ENCODE assay signal across 17 mouse cellular contexts in the genomic region with DNA sequence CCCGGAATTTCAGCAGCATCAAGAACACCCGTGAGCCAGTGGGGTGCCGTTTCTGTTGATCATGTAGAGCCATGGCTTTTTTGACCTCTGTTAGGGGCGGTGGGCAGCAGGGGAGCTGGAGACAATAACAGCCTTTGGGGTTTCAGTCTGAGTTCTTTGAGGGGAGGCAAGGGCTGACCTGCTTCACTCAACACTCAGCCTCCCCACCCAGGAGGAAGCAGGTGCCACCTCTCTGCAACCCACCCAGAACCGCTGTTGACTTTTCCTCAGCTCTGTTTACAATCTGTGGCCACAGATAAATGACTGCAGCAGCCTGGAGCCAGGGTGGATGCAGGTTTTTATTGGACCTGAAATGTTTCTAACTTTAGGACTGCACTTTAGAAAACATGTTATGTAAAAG. TPM values are rescaled to one million over a fixed set of nuclear protein-coding genes. Genes with fewer than 3 reads are reported as not detected.
DNase-seq lines count a peak whose midpoint lies in the region; ATAC-seq lines count a peak whose summit lies in the region.
"Had no signal": no experiment of that assay in that cellular context is flagged by ENCODE, and none has a peak within 500 bp of the region (broad histone marks: within the 10 kb centered on the region; RNA-seq: fewer than 3 reads in every experiment).

No protein-coding gene starts in this region.

- no peak overlapping the region for H3K27ac ChIP-seq in limb, embryonic 11.5 days (replicated peaks; ENCODE audit: low read depth, low read length)
- H3K27ac ChIP-seq in limb, embryonic 10.5 days: no peak overlapping the region
- H3K27ac ChIP-seq in intestine, embryonic 15.5 days: no peak overlapping the region
- H3K27ac ChIP-seq: limb, embryonic 13.5 days had no signal

- no peaks in the 10 kb centered on the region for H3K4me1 ChIP-seq in limb, embryonic 11.5 days (ENCODE audit: control insufficient read depth, insufficient read depth, low read length)
- H3K4me1 ChIP-seq in limb, embryonic 10.5 days: no peaks in the 10 kb centered on the region
- peaks cover 15% of the 10 kb centered on the region; the same call in 1 of the 2 replicates for H3K4me1 ChIP-seq in intestine, embryonic 15.5 days (replicated peaks)

- no peak overlapping the region for H3K9ac ChIP-seq in limb, embryonic 11.5 days (ENCODE audit: low read length)
- no peak overlapping the region for H3K9ac ChIP-seq in intestine, embryonic 15.5 days
- H3K9ac ChIP-seq: limb, embryonic 13.5 days had no signal

- H3K27me3 ChIP-seq in limb, embryonic 11.5 days (ENCODE audit: control insufficient read depth, insufficient read depth, low read length): no peaks in the 10 kb centered on the region
- H3K27me3 ChIP-seq in limb, embryonic 10.5 days (ENCODE audit: low read depth, poor library complexity, severe bottlenecking): no peaks in the 10 kb centered on the region
- no peaks in the 10 kb centered on the region for H3K27me3 ChIP-seq in intestine, embryonic 15.5 days (replicated peaks)
- H3K27me3 ChIP-seq: limb, embryonic 13.5 days had no signal

- no peak overlapping the region for H3K4me3 ChIP-seq in limb, embryonic 11.5 days (ENCODE audit: low read depth, low read length)
- H3K4me3 ChIP-seq in limb, embryonic 10.5 days: no peak overlapping the region
- H3K4me3 ChIP-seq in intestine, embryonic 15.5 days (replicated peaks): no peak overlapping the region
- H3K4me3 ChIP-seq: limb, embryonic 13.5 days had no signal

- peak; percentile 21 for DNase-seq in limb, embryonic 11.5 days (ENCODE audit: low spot score)
- DNase-seq in limb, embryonic 10.5 days (ENCODE audit: low spot score): no peak
- DNase-seq in embryo, embryonic 9.5 days (ENCODE audit: extremely low spot score): peak; percentile 12
- DNase-seq in mesoderm, embryonic 11.5 days (ENCODE audit: low read depth, low spot score): peak; percentile 7
- no peak for DNase-seq in left cerebral cortex, postnatal 25 days (ENCODE audit: low spot score in 2 of 2)
- no peak for DNase-seq in cerebellum, postnatal 36 days
- DNase-seq: adrenal gland, postnatal 36 days; heart, adult 18-20 months; heart, postnatal 36 days; kidney, postnatal 25 days had no signal

- WGBS in limb, embryonic 11.5 days: 39% methylated on average over 5 of the region's 5 CpGs
- 36% methylated on average over 5 of the region's 5 CpGs for WGBS in limb, embryonic 10.5 days
- WGBS in intestine, embryonic 15.5 days: 26% methylated on average over 5 of the region's 5 CpGs

- intact Hi-C loops in left cerebral cortex, postnatal 25 days (cut with DNase I): no loop called here

- no peak overlapping the region for H3K4me2 ChIP-seq in limb, embryonic 11.5 days (ENCODE audit: low read depth, severe bottlenecking)
- H3K4me2 ChIP-seq in intestine, embryonic 15.5 days (replicated peaks): no peak overlapping the region
- H3K4me2 ChIP-seq: limb, embryonic 13.5 days had no signal

- ATAC-seq in limb, embryonic 11.5 days (ENCODE audit: insufficient number of reproducible peaks, low FRiP score, low TSS enrichment, low read depth): no peak
- ATAC-seq in intestine, embryonic 15.5 days: peak; percentile 65
- ATAC-seq: inflammation-experienced regulatory T-cells, adult 6 months; midbrain, embryonic 16.5 days had no signal

- H3K9me3 ChIP-seq in limb, embryonic 11.5 days (ENCODE audit: control insufficient read depth, low read length): no peaks in the 10 kb centered on the region
- H3K9me3 ChIP-seq in limb, embryonic 10.5 days (replicated peaks): no peaks in the 10 kb centered on the region
- no peaks in the 10 kb centered on the region for H3K9me3 ChIP-seq in intestine, embryonic 15.5 days
- H3K9me3 ChIP-seq: limb, embryonic 13.5 days had no signal

- no peaks in the 10 kb centered on the region for H3K36me3 ChIP-seq in limb, embryonic 11.5 days (ENCODE audit: control insufficient read depth, insufficient read depth, low read length)
- no peaks in the 10 kb centered on the region for H3K36me3 ChIP-seq in limb, embryonic 10.5 days
- no peaks in the 10 kb centered on the region for H3K36me3 ChIP-seq in intestine, embryonic 15.5 days
- H3K36me3 ChIP-seq: limb, embryonic 13.5 days had no signal

RNA-seq across cellular contexts. Expression of gene Myoz2, which starts 29.4 kb away (rescaled TPM):
- polyA plus RNA-seq in limb, embryonic 11.5 days (2014; fragmentation: Nextera tagmentation; extraction: Ambion mirVana): 0.64 and 1.0 TPM in 2 replicates
- polyA plus RNA-seq in limb, embryonic 10.5 days (2016; fragmentation: Nextera tagmentation; extraction: Ambion mirVana): 0.11 TPM in 1 of 2 replicates, not detected in the other
- 0.59 TPM in 1 of 2 replicates, not detected in the other for polyA plus RNA-seq in intestine, embryonic 15.5 days (2015; fragmentation: Nextera tagmentation; extraction: Ambion mirVana)
- under 1 TPM in 1 of 2 experiments, not detected in 1; 0.27 TPM for total RNA-seq in left cerebral cortex, postnatal 25 days (2021)
- total RNA-seq: common myeloid progenitor, adult 5-6 weeks; megakaryocyte progenitor cell, adult 5-6 weeks; MEL had no signal
- polyA plus RNA-seq: inflammation-experienced regulatory T-cells, adult 6 months; midbrain, embryonic 16.5 days had no signal

Comparison
In these comparisons a context has a peak if more than half of its experiments do, and no peak if none do; other contexts are left out.
1. DNase-seq: peak in limb, embryonic 11.5 days (single experiment), embryo, embryonic 9.5 days (single experiment) and mesoderm, embryonic 11.5 days (single experiment); none in limb, embryonic 10.5 days (single experiment), left cerebral cortex, postnatal 25 days (0 of 2) and cerebellum, postnatal 36 days (0 of 2).